Mouse (Mus musculus) hindbrain, embryonic 11.5 days (tissue): ENCODE measurements at regions not wholly inside any gene's neighbourhood (a gene's known extent, or its start where the extent isn't known, plus 50 kb on each side); places are given as distances from the start of the nearest gene placed in this dataset.
A peak's percentile ranks its signal among the peaks of the same experiment; 100 is the strongest.

Source experiments
- ATAC-seq: fragments of 200-750 bp; cut with Nextera tagmentation; 2 replicates; pipeline ENCODE4 v1.8.0; 2017; ENCODE audit warnings: mild to moderate bottlenecking, moderate TSS enrichment, moderate library complexity; ENCODE audit not compliant: low FRiP score
- DNase-seq: peaks from one replicate; pipeline ENCODE4 v3.0.0-alpha.2; 2015; ENCODE audit warnings: low spot score
- H3K27ac ChIP-seq: fragments of 300-500 bp; sonication (generic); 2 replicates; pipeline ENCODE4 v1.5.1; 2014; ENCODE audit warnings: mild to moderate bottlenecking, low read depth, low read length
- H3K27me3 ChIP-seq: fragments of 300-500 bp; sonication (generic); 2 replicates; pipeline ENCODE4 v1.6.1; 2014; ENCODE audit warnings: mild to moderate bottlenecking, low read length, moderate library complexity, mixed read lengths; ENCODE audit not compliant: control insufficient read depth, insufficient read depth
- H3K36me3 ChIP-seq: fragments of 300-500 bp; sonication (generic); 2 replicates; pipeline ENCODE4 v1.6.1; 2014; ENCODE audit warnings: mild to moderate bottlenecking, low read length, moderate library complexity, mixed read lengths; ENCODE audit not compliant: control insufficient read depth, insufficient read depth
- H3K4me1 ChIP-seq: fragments of 300-500 bp; sonication (generic); replicated peaks from 2 replicates; pipeline ENCODE4 v1.6.1; 2014; ENCODE audit warnings: low read length, mixed read lengths; ENCODE audit not compliant: control insufficient read depth, insufficient read depth
- H3K4me2 ChIP-seq: fragments of 300-500 bp; sonication (generic); replicated peaks from 2 replicates; pipeline ENCODE4 v1.6.1; 2014; ENCODE audit warnings: mild to moderate bottlenecking, low read depth, low read length
- H3K4me3 ChIP-seq: fragments of 300-500 bp; sonication (generic); 2 replicates; pipeline ENCODE4 v1.5.1; 2014; ENCODE audit warnings: low read depth, low read length
- H3K9ac ChIP-seq: fragments of 300-500 bp; sonication (generic); 2 replicates; pipeline ENCODE4 v1.6.1; 2014; ENCODE audit warnings: low read depth, low read length
- H3K9me3 ChIP-seq: fragments of 300-500 bp; sonication (generic); 2 replicates; pipeline ENCODE4 v1.6.1; 2016; ENCODE audit warnings: low read length; ENCODE audit not compliant: control insufficient read depth
- WGBS: fragments of 180-500 bp; shearing (Covaris S2); extraction: QIAGEN DNeasy Blood & Tissue Kit; methylation state at CpG from one replicate; pipeline ENCODE4 v1.1.7; 2014; 5-methylcytosine and 5-hydroxymethylcytosine counted together

DNA sequence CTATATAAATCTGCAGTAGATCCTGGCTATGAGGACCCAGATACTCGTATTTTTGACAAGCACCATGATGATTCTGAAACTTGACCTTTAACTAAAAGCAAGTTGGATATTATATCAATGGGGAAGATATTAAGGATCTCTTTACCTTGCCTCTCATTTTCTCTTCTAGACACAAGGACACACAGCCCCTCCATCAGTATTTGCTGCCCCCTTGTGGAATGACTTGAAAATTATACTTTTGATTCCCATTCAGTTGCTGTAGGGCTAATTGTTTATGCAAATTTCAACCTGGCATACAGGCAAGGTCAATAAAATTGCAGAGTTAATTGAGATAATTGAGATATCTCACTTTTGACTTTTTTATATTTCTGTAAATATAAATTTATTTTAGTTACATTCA, 375.5 kb downstream of the Nap1l3 start:
- 58% methylated on average over 1 of the region's 1 CpGs for WGBS
- H3K9me3 ChIP-seq = no peaks in the 10 kb centered on the region
- no peak overlapping the region for H3K4me3 ChIP-seq
- no peaks in the 10 kb centered on the region for H3K27me3 ChIP-seq
- no peaks in the 10 kb centered on the region for H3K4me1 ChIP-seq
- no peak overlapping the region for H3K4me2 ChIP-seq
- no peak for ATAC-seq
- no peak overlapping the region for H3K27ac ChIP-seq
- peak; percentile 29 for DNase-seq
- H3K36me3 ChIP-seq = no peaks in the 10 kb centered on the region
- H3K9ac ChIP-seq = no peak overlapping the region
